Mouse (Mus musculus): ENCODE measurements around the gene Rpl13. TPM values are rescaled to one million over a fixed set of nuclear protein-coding genes. Genes with fewer than 3 reads are reported as not detected.

The Rpl13 gene
- polyA plus RNA-seq, 1 experiment from 2014 or later: 1,722 TPM

GRCm38 (mm10) chr8:123108010-123108409, 5.9 kb downstream of the Rpl13 start:
- H3K4me1 ChIP-seq (ENCODE audit: insufficient read depth): no peaks in the 10 kb centered on the region
- H3K36me3 ChIP-seq (ENCODE audit: insufficient read depth): peaks cover 29% of the 10 kb centered on the region
- no peak overlapping the region for H3K4me3 ChIP-seq (ENCODE audit: low read depth, low read length)
- no peak for DNase-seq
- H3K4me2 ChIP-seq: no peak overlapping the region
- no peak for ATAC-seq (ENCODE audit: insufficient read depth)
- H3K9ac ChIP-seq: no peak overlapping the region
- H3K27ac ChIP-seq (ENCODE audit: low read depth): no peak overlapping the region
- peak; percentile 42 for TF ChIP-seq CTCF (IDR thresholded peaks at IDR 0.05; ENCODE audit: low read depth)
- WGBS: 52% methylated on average over 1 of the region's 1 CpGs
- no peaks in the 10 kb centered on the region for H3K9me3 ChIP-seq (ENCODE audit: low read depth, low read length)
- H3K27me3 ChIP-seq (ENCODE audit: insufficient read depth, low read length): no peaks in the 10 kb centered on the region

- no peak for TF ChIP-seq CTCF (IDR thresholded peaks at IDR 0.05; ENCODE audit: low read depth)
- Histone ChIP-seq H3K27me3 (ENCODE audit: insufficient read depth, low read length) (no peaks in the 10 kb centered on the region), H3K36me3 (ENCODE audit: insufficient read depth) (peaks cover 19% of the 10 kb centered on the region), H3K4me3 (ENCODE audit: low read depth, low read length) (no peak overlapping the region), H3K27ac (ENCODE audit: low read depth) (no peak overlapping the region), H3K9ac (no peak overlapping the region), H3K9me3 (ENCODE audit: low read depth, low read length) (no peaks in the 10 kb centered on the region), H3K4me1 (ENCODE audit: insufficient read depth) (peaks cover under 1% of the 10 kb centered on the region; the same call in 1 of the 2 replicates), H3K4me2 (no peak overlapping the region)
- 75% methylated on average over 5 of the region's 5 CpGs for WGBS
- ATAC-seq (ENCODE audit: insufficient read depth) (no peak), DNase-seq (no peak)
Observed at GRCm38 (mm10) chr8:123108953-123109352, 6.8 kb downstream of the Rpl13 start.

GRCm38 (mm10) chr8:123110649-123111048, 8.5 kb downstream of the Rpl13 start:
- peaks cover 4% of the 10 kb centered on the region; the same call in 1 of the 2 replicates for H3K4me1 ChIP-seq (ENCODE audit: insufficient read depth)
- DNase-seq (peak; percentile 75), ATAC-seq (ENCODE audit: insufficient read depth) (peak; percentile 50; the same call in 1 of the 2 replicates)
- no peak overlapping the region for H3K4me3 ChIP-seq (ENCODE audit: low read depth, low read length)
- 12% methylated on average over 4 of the region's 4 CpGs for WGBS
- peaks cover 2% of the 10 kb centered on the region for H3K36me3 ChIP-seq (ENCODE audit: insufficient read depth)
- peak; percentile 84 for TF ChIP-seq CTCF (IDR thresholded peaks at IDR 0.05; ENCODE audit: low read depth)
- no peak overlapping the region for H3K27ac ChIP-seq (ENCODE audit: low read depth)
- no peak overlapping the region for H3K9ac ChIP-seq
- peaks cover 1% of the 10 kb centered on the region; the same call in 1 of the 2 replicates for H3K27me3 ChIP-seq (ENCODE audit: insufficient read depth, low read length)
- H3K9me3 ChIP-seq (ENCODE audit: low read depth, low read length): no peaks in the 10 kb centered on the region
- no peak overlapping the region for H3K4me2 ChIP-seq

GRCm38 (mm10) chr8:123112892-123113291, 10.7 kb downstream of the Rpl13 start:
- Histone ChIP-seq H3K27ac (ENCODE audit: low read depth) (no peak overlapping the region), H3K9me3 (ENCODE audit: low read depth, low read length) (no peaks in the 10 kb centered on the region), H3K9ac (no peak overlapping the region), H3K4me3 (ENCODE audit: low read depth, low read length) (no peak overlapping the region), H3K27me3 (ENCODE audit: insufficient read depth, low read length) (peaks cover 24% of the 10 kb centered on the region), H3K4me2 (no peak overlapping the region), H3K36me3 (ENCODE audit: insufficient read depth) (no peaks in the 10 kb centered on the region), H3K4me1 (ENCODE audit: insufficient read depth) (peaks cover 4% of the 10 kb centered on the region; the same call in 1 of the 2 replicates)
- DNase-seq (no peak), ATAC-seq (ENCODE audit: insufficient read depth) (no peak)
- TF ChIP-seq CTCF (IDR thresholded peaks at IDR 0.05; ENCODE audit: low read depth): no peak
- WGBS: 70% methylated on average over 9 of the region's 9 CpGs

- Histone ChIP-seq H3K4me2 (no peak overlapping the region), H3K36me3 (ENCODE audit: insufficient read depth) (no peaks in the 10 kb centered on the region), H3K9me3 (ENCODE audit: low read depth, low read length) (no peaks in the 10 kb centered on the region), H3K27ac (ENCODE audit: low read depth) (no peak overlapping the region), H3K4me1 (ENCODE audit: insufficient read depth) (peaks cover 4% of the 10 kb centered on the region; the same call in 1 of the 2 replicates), H3K4me3 (ENCODE audit: low read depth, low read length) (no peak overlapping the region), H3K27me3 (ENCODE audit: insufficient read depth, low read length) (peaks cover 32% of the 10 kb centered on the region), H3K9ac (no peak overlapping the region)
- TF ChIP-seq CTCF (IDR thresholded peaks at IDR 0.05; ENCODE audit: low read depth): peak; percentile 42; the same call in 1 of the 2 replicates
- no peak for DNase-seq
- 15% methylated on average over 2 of the region's 2 CpGs for WGBS
- no peak for ATAC-seq (ENCODE audit: insufficient read depth)
Observed at GRCm38 (mm10) chr8:123113908-123114469, 11.8 kb downstream of the Rpl13 start.

- no peak for TF ChIP-seq CTCF (IDR thresholded peaks at IDR 0.05; ENCODE audit: low read depth)
- DNase-seq: no peak
- ATAC-seq (ENCODE audit: insufficient read depth): no peak
- H3K4me1 ChIP-seq (ENCODE audit: insufficient read depth): peaks cover 4% of the 10 kb centered on the region; the same call in 1 of the 2 replicates
- no peak overlapping the region for H3K9ac ChIP-seq
- 18% methylated on average over 3 of the region's 3 CpGs for WGBS
- H3K4me2 ChIP-seq: no peak overlapping the region
- no peaks in the 10 kb centered on the region for H3K36me3 ChIP-seq (ENCODE audit: insufficient read depth)
- no peak overlapping the region for H3K27ac ChIP-seq (ENCODE audit: low read depth)
- H3K9me3 ChIP-seq (ENCODE audit: low read depth, low read length): no peaks in the 10 kb centered on the region
- peaks cover 39% of the 10 kb centered on the region for H3K27me3 ChIP-seq (ENCODE audit: insufficient read depth, low read length)
- H3K4me3 ChIP-seq (ENCODE audit: low read depth, low read length): no peak overlapping the region
Observed at GRCm38 (mm10) chr8:123114644-123115043, 12.5 kb downstream of the Rpl13 start.

- peak within 1 kb of the TSS; percentile 69 for H3K4me2 ChIP-seq
- under 1% methylated on average over 51 of the region's 51 CpGs for WGBS
- no peak for TF ChIP-seq CTCF (IDR thresholded peaks at IDR 0.05; ENCODE audit: low read depth)
- peak within 1 kb of the TSS; percentile 7; the same call in 1 of the 2 replicates for H3K9ac ChIP-seq
- H3K36me3 ChIP-seq (ENCODE audit: insufficient read depth): no peaks in the 10 kb centered on the region
- no peak within 1 kb of the TSS for H3K27ac ChIP-seq (ENCODE audit: low read depth)
- H3K9me3 ChIP-seq (ENCODE audit: low read depth, low read length): no peaks in the 10 kb centered on the region
- H3K4me3 ChIP-seq (ENCODE audit: low read depth, low read length): peak within 1 kb of the TSS; percentile 38
- ATAC-seq (ENCODE audit: insufficient read depth): peak; percentile 31; the same call in 1 of the 2 replicates
- peaks cover 41% of the 10 kb centered on the region for H3K27me3 ChIP-seq (ENCODE audit: insufficient read depth, low read length)
- peaks cover 4% of the 10 kb centered on the region; the same call in 1 of the 2 replicates for H3K4me1 ChIP-seq (ENCODE audit: insufficient read depth)
- no peak for DNase-seq
Observed at GRCm38 (mm10) chr8:123117127-123117731, 15.1 kb downstream of the Rpl13 start, which contains the start of gene Cpne7. Cpne7 (plus strand) TSS chr8:123117374.

All from lung, embryonic 14.5 days (tissue).